In the genomic region with DNA sequence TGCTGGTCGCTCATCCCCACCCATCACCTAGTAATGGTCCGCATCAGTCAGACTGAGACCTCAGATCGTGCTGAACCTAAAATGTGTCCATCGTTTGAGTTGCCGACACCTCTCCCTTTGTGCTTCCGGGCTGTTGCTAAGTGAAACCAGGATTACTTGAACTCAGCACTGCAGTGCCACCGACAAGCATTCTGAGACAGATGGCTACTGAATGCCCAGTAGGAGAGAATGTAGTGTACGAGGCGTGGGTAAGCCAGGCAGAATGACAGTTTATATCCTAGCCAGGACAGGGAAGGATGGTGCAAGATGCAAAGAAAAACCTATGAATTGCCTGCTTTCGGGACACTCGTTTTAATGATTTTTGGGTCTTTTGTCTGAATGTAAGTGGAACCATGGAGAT, we compare ENCODE assay signal across 14 mouse cellular contexts. TPM values are rescaled to one million over a fixed set of nuclear protein-coding genes. Genes with fewer than 3 reads are reported as not detected.
DNase-seq lines count a peak whose midpoint lies in the region; ATAC-seq and TF ChIP-seq lines count a peak whose summit lies in the region.
"Had no signal": no experiment of that assay in that cellular context is flagged by ENCODE, and none has a peak within 500 bp of the region (broad histone marks: within the 10 kb centered on the region; RNA-seq: fewer than 3 reads in every experiment).

No protein-coding gene starts in this region.

- intact Hi-C loops in gastrocnemius, adult 2 months (cut with DNase I) = no loop called here

- no peak overlapping the region for H3K9ac ChIP-seq in hindbrain, embryonic 16.5 days (ENCODE audit: low read depth, low read length)
- H3K9ac ChIP-seq: heart, embryonic 15.5 days had no signal

- no peaks in the 10 kb centered on the region for H3K27me3 ChIP-seq in spleen, adult 2 months (ENCODE audit: control insufficient read depth, insufficient read depth, low read length)
- no peaks in the 10 kb centered on the region for H3K27me3 ChIP-seq in hindbrain, embryonic 16.5 days (replicated peaks; ENCODE audit: control insufficient read depth, insufficient read depth, low read length)

- no peak for TF ChIP-seq CTCF in gastrocnemius, adult 2 months (IDR thresholded peaks at IDR 0.05)
- no peak for TF ChIP-seq CTCF in spleen, adult 2 months (IDR thresholded peaks at IDR 0.05; ENCODE audit: extremely low read depth, insufficient read depth, insufficient read length, insufficient replicate concordance)

- H3K4me1 ChIP-seq in spleen, adult 2 months (ENCODE audit: control insufficient read depth, insufficient read depth, insufficient read length) = peaks cover 18% of the 10 kb centered on the region
- peaks cover 32% of the 10 kb centered on the region for H3K4me1 ChIP-seq in hindbrain, embryonic 16.5 days (ENCODE audit: control insufficient read depth, insufficient read depth, low read depth, low read length)

- TF ChIP-seq POLR2A in spleen, adult 2 months (IDR thresholded peaks at IDR 0.05; ENCODE audit: low read depth, low read length) = no peak

- no peak for DNase-seq in gastrocnemius, adult 2 months
- DNase-seq in gastrocnemius, postnatal 10 days = no peak
- no peak for DNase-seq in spleen, adult 2 months (ENCODE audit: low read depth in 1 of 2, low spot score in 2 of 2)
- no peak for DNase-seq in spleen, postnatal 10 days (ENCODE audit: low spot score in 2 of 2)
- DNase-seq in yolk sac, embryonic 10.5 days (ENCODE audit: low spot score) = no peak
- no peak for DNase-seq in heart, adult 8-10 months (ENCODE audit: low spot score)
- no peak for DNase-seq in embryo, embryonic 9.5 days (ENCODE audit: extremely low spot score)
- DNase-seq: adrenal gland, postnatal 36 days; cerebellum, adult 11 months; gastrocnemius, postnatal 36 days; liver; spleen, adult 18-20 months had no signal

- WGBS in spleen, adult 2 months = 88% methylated on average over 11 of the region's 11 CpGs
- WGBS in hindbrain, embryonic 16.5 days = 43% methylated on average over 11 of the region's 11 CpGs

- H3K36me3 ChIP-seq in spleen, adult 2 months (ENCODE audit: control insufficient read depth, insufficient read depth, low read length) = no peaks in the 10 kb centered on the region; the same call in 1 of the 2 replicates
- H3K36me3 ChIP-seq in hindbrain, embryonic 16.5 days (ENCODE audit: control insufficient read depth, insufficient read depth, low read length) = no peaks in the 10 kb centered on the region
- H3K36me3 ChIP-seq: heart, embryonic 15.5 days had no signal

- no peak for ATAC-seq in hindbrain, embryonic 16.5 days

- H3K9me3 ChIP-seq in hindbrain, embryonic 16.5 days (ENCODE audit: control insufficient read depth, low read length) = no peaks in the 10 kb centered on the region
- H3K9me3 ChIP-seq: heart, embryonic 15.5 days had no signal

- H3K27ac ChIP-seq in gastrocnemius, adult 2 months = peak overlapping the region; percentile 65
- H3K27ac ChIP-seq in spleen, adult 2 months (ENCODE audit: insufficient read depth, low read length) = 0 out of 2 replicates have a peak overlapping the region, but pooled peaks have one; percentile 2
- H3K27ac ChIP-seq in hindbrain, embryonic 16.5 days (ENCODE audit: low read depth, low read length) = no peak overlapping the region
- H3K27ac ChIP-seq: heart, embryonic 15.5 days had no signal

- H3K4me2 ChIP-seq in hindbrain, embryonic 16.5 days (ENCODE audit: low read length) = peak overlapping the region; percentile 41
- H3K4me2 ChIP-seq: heart, embryonic 15.5 days had no signal

- peak overlapping the region; percentile 64 for H3K4me3 ChIP-seq in gastrocnemius, adult 2 months
- no peak overlapping the region for H3K4me3 ChIP-seq in spleen, adult 2 months (ENCODE audit: extremely low read depth, insufficient read depth, insufficient read length)
- H3K4me3 ChIP-seq in hindbrain, embryonic 16.5 days (ENCODE audit: low read length) = no peak overlapping the region
- H3K4me3 ChIP-seq: heart, embryonic 15.5 days had no signal

RNA-seq across cellular contexts. Expression of a gene that starts 52.9 kb away (rescaled TPM):
- total RNA-seq in gastrocnemius, adult 2 months (2021) = 1 to 10 TPM; 3.8 to 4.3 TPM
- 10 to 100 TPM in 1 of 2 experiments, 1 to 10 TPM in 1; 9.9 to 19.5 TPM for total RNA-seq in gastrocnemius, postnatal 10 days (2021)
- 23.5 and 29.8 TPM in 2 replicates for polyA plus RNA-seq in spleen, adult 2 months (2012; rRNA removed)
- polyA plus RNA-seq in hindbrain, embryonic 16.5 days (2015; fragmentation: Nextera tagmentation; extraction: Ambion mirVana) = 17.1 and 18.2 TPM in 2 replicates
- 10 to 100 TPM; 11.3 to 15.0 (median 13.6) TPM for total RNA-seq in heart, adult 8-10 months (2022)
